Mouse (Mus musculus): ENCODE data around the gene Gm14137. TPM values are rescaled to one million over a fixed set of nuclear protein-coding genes. Genes with fewer than 3 reads are reported as not detected.
A peak's percentile ranks its signal among the peaks of the same experiment; 100 is the strongest.

The Gm14137 gene
- polyA plus RNA-seq, 1 experiment from 2014 or later, result 0.32 TPM

DNA sequence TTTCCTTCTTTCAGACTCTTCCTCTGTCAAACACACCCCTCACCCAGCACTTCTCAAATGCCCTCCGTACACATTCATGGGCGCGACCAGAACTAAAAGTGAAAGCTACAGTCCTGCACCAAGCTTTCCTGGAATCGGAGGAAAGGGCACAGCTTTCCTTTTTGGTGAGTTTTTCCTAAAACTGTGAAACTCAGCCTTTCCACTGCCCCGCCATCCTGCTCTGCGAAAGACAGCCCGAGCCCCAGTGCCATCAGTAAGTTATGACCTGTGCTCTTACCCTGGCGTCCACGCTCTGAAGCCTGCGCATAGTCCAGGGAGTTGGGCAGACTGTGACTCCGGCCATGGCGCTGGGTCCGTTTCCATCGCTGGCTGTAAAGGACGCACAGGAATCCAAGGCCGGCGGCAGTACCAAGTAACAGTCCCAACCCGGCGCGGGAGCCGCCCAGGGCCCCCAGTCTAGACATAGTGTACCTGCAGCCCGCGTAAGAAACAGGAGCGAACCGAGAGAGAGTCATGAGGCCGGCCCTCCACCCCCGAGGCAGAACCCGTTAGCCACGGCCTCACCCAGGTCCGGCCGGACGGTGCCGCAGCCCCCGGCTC is 18.1 kb upstream of the Gm14137 start:
- 8% methylated on average over 33 of the region's 34 CpGs for WGBS
- H3K4me3 ChIP-seq (ENCODE audit: low read depth, low read length), result peak overlapping the region; percentile 99
- ATAC-seq (ENCODE audit: low FRiP score) (peak; percentile 48; the same call in 1 of the 2 replicates), DNase-seq (ENCODE audit: low spot score) (no peak)
- H3K9me3 ChIP-seq (ENCODE audit: control insufficient read depth, low read length), result no peaks in the 10 kb centered on the region
- H3K9ac ChIP-seq (ENCODE audit: low read depth, low read length), result peak overlapping the region; percentile 90
- H3K4me1 ChIP-seq (replicated peaks; ENCODE audit: control insufficient read depth, insufficient read depth, low read length), result no peaks in the 10 kb centered on the region
- no peaks in the 10 kb centered on the region for H3K36me3 ChIP-seq (ENCODE audit: control insufficient read depth, insufficient read depth, low read length)
- H3K27ac ChIP-seq (ENCODE audit: low read depth, low read length), result 0 out of 2 replicates have a peak overlapping the region, but pooled peaks have one; percentile 17
- H3K27me3 ChIP-seq (ENCODE audit: control insufficient read depth, insufficient read depth, low read length), result no peaks in the 10 kb centered on the region
- H3K4me2 ChIP-seq (replicated peaks; ENCODE audit: low read depth, low read length), result peak overlapping the region; percentile 92

- ATAC-seq (ENCODE audit: low FRiP score), result peak; percentile 93
- peak within 1 kb of the TSS; percentile 99 for H3K4me3 ChIP-seq (ENCODE audit: low read depth, low read length)
- H3K27me3 ChIP-seq (ENCODE audit: control insufficient read depth, insufficient read depth, low read length), result no peaks in the 10 kb centered on the region
- 0 out of 2 replicates have a peak within 1 kb of the TSS, but pooled peaks have one; percentile 17 for H3K27ac ChIP-seq (ENCODE audit: low read depth, low read length)
- H3K9me3 ChIP-seq (ENCODE audit: control insufficient read depth, low read length), result no peaks in the 10 kb centered on the region
- WGBS, result under 1% methylated on average over 52 of the region's 57 CpGs
- peak within 1 kb of the TSS; percentile 90 for H3K9ac ChIP-seq (ENCODE audit: low read depth, low read length)
- no peaks in the 10 kb centered on the region for H3K4me1 ChIP-seq (replicated peaks; ENCODE audit: control insufficient read depth, insufficient read depth, low read length)
- peak within 1 kb of the TSS; percentile 92 for H3K4me2 ChIP-seq (replicated peaks; ENCODE audit: low read depth, low read length)
- H3K36me3 ChIP-seq (ENCODE audit: control insufficient read depth, insufficient read depth, low read length), result no peaks in the 10 kb centered on the region
- DNase-seq (ENCODE audit: low spot score), result peak; percentile 98
Measured at GRCm38 (mm10) chr2:119156681-119157572, 17.4 kb upstream of the Gm14137 start, which contains the start of gene Rmdn3. TSS of gene Rmdn3 (minus strand) at chr2:119157034.

- Histone ChIP-seq H3K4me3 (ENCODE audit: low read depth, low read length) (no peak overlapping the region), H3K4me2 (replicated peaks; ENCODE audit: low read depth, low read length) (no peak overlapping the region; the same call in 1 of the 2 replicates)
- no peak for ATAC-seq (ENCODE audit: low FRiP score)
Measured at GRCm38 (mm10) chr2:119157836-119158235, 16.5 kb upstream of the Gm14137 start.

GRCm38 (mm10) chr2:119161247-119161646 is 13.1 kb upstream of the Gm14137 start:
- no peaks in the 10 kb centered on the region for H3K9me3 ChIP-seq (ENCODE audit: control insufficient read depth, low read length)
- H3K9ac ChIP-seq (ENCODE audit: low read depth, low read length), result no peak overlapping the region

More at GRCm38 (mm10) chr2:119157836-119158235, 16.5 kb upstream of the Gm14137 start:
- Histone ChIP-seq H3K27ac (ENCODE audit: low read depth, low read length) (no peak overlapping the region), H3K4me1 (replicated peaks; ENCODE audit: control insufficient read depth, insufficient read depth, low read length) (no peaks in the 10 kb centered on the region), H3K27me3 (ENCODE audit: control insufficient read depth, insufficient read depth, low read length) (no peaks in the 10 kb centered on the region), H3K9me3 (ENCODE audit: control insufficient read depth, low read length) (no peaks in the 10 kb centered on the region), H3K36me3 (ENCODE audit: control insufficient read depth, insufficient read depth, low read length) (no peaks in the 10 kb centered on the region), H3K9ac (ENCODE audit: low read depth, low read length) (no peak overlapping the region)
- no peak for DNase-seq (ENCODE audit: low spot score)

DNA sequence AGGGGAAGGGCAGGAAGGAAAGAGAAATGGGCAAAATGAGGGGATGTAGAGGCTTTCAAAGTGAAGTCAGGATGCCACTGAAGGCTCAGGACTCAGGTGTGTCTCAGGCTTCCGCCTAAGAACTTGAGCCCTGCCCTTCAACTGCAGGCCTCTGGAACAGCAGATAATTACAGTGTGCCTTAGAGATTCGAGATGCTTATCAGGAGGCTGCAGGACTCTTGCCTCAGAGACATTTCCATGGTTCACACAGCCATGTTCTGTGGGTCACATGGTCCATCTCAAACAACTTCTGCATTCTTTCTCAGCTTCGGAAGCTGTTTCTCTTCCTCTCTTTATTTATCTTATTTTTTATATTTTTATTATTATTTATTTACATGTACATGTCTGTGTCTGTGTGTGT is 11.2 kb upstream of the Gm14137 start:
- Histone ChIP-seq H3K9ac (ENCODE audit: low read depth, low read length) (no peak overlapping the region), H3K27ac (ENCODE audit: low read depth, low read length) (no peak overlapping the region), H3K9me3 (ENCODE audit: control insufficient read depth, low read length) (no peaks in the 10 kb centered on the region), H3K36me3 (ENCODE audit: control insufficient read depth, insufficient read depth, low read length) (no peaks in the 10 kb centered on the region), H3K27me3 (ENCODE audit: control insufficient read depth, insufficient read depth, low read length) (peaks cover 18% of the 10 kb centered on the region), H3K4me2 (replicated peaks; ENCODE audit: low read depth, low read length) (no peak overlapping the region), H3K4me1 (replicated peaks; ENCODE audit: control insufficient read depth, insufficient read depth, low read length) (peaks cover 8% of the 10 kb centered on the region), H3K4me3 (ENCODE audit: low read depth, low read length) (no peak overlapping the region)
- ATAC-seq (ENCODE audit: low FRiP score), result no peak
- 56% methylated on average over 3 of the region's 3 CpGs for WGBS
- no peak for DNase-seq (ENCODE audit: low spot score)

More at GRCm38 (mm10) chr2:119161247-119161646, 13.1 kb upstream of the Gm14137 start:
- Histone ChIP-seq H3K4me3 (ENCODE audit: low read depth, low read length) (no peak overlapping the region), H3K4me2 (replicated peaks; ENCODE audit: low read depth, low read length) (no peak overlapping the region), H3K4me1 (replicated peaks; ENCODE audit: control insufficient read depth, insufficient read depth, low read length) (no peaks in the 10 kb centered on the region), H3K36me3 (ENCODE audit: control insufficient read depth, insufficient read depth, low read length) (no peaks in the 10 kb centered on the region), H3K27ac (ENCODE audit: low read depth, low read length) (no peak overlapping the region), H3K27me3 (ENCODE audit: control insufficient read depth, insufficient read depth, low read length) (peaks cover 2% of the 10 kb centered on the region; the same call in 1 of the 2 replicates)
- ATAC-seq (ENCODE audit: low FRiP score) (no peak), DNase-seq (ENCODE audit: low spot score) (no peak)
- WGBS, result 28% methylated on average over 2 of the region's 2 CpGs

DNA sequence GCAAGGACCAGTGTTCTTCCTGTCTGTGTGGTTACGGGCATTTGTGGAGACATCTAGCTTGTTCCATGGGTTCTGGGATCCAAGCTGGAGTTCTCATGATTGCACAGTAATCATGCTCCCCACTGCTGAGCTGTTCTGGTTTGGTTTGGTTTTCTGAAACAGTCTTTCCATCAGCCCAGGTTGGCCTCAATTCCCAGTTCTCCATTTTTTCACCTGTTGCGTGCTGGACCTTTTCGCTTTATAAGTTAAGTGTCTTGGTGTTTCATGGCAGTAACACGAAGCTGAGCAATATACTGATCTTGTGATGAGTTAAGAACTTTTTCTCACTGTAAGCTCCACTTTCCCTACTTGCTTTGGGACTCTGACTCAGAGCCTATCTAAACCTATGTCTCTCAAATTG is 10.3 kb upstream of the Gm14137 start:
- H3K9ac ChIP-seq (ENCODE audit: low read depth, low read length), result no peak overlapping the region
- WGBS, result 89% methylated on average over 4 of the region's 4 CpGs
- ATAC-seq (ENCODE audit: low FRiP score), result no peak
- H3K9me3 ChIP-seq (ENCODE audit: control insufficient read depth, low read length), result no peaks in the 10 kb centered on the region
- H3K36me3 ChIP-seq (ENCODE audit: control insufficient read depth, insufficient read depth, low read length), result no peaks in the 10 kb centered on the region
- no peak overlapping the region for H3K27ac ChIP-seq (ENCODE audit: low read depth, low read length)
- no peak overlapping the region for H3K4me2 ChIP-seq (replicated peaks; ENCODE audit: low read depth, low read length)
- no peak overlapping the region for H3K4me3 ChIP-seq (ENCODE audit: low read depth, low read length)
- DNase-seq (ENCODE audit: low spot score), result no peak
- H3K27me3 ChIP-seq (ENCODE audit: control insufficient read depth, insufficient read depth, low read length), result peaks cover 19% of the 10 kb centered on the region
- H3K4me1 ChIP-seq (replicated peaks; ENCODE audit: control insufficient read depth, insufficient read depth, low read length), result peaks cover 8% of the 10 kb centered on the region

DNA sequence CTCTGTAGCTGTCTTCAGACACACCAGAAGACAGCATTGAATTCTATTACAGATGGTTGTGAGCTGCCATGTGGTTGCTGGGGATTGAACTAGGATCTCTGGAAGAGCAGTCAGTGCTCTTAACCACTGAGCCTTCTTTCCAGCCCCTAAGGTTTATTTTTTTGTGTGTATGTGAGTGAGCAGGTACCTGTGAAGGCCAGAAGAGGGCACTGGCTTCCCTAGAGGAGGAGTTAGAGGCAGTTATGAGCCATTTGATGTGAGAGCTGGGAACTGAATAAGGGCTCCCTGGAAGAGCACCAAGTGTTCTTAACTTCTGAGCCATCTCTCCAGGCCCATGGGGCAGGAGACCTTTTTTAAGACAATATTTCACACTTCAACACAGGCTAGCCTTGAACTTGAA is 8.9 kb upstream of the Gm14137 start:
- peaks cover 19% of the 10 kb centered on the region for H3K27me3 ChIP-seq (ENCODE audit: control insufficient read depth, insufficient read depth, low read length)
- H3K27ac ChIP-seq (ENCODE audit: low read depth, low read length), result no peak overlapping the region
- H3K9ac ChIP-seq (ENCODE audit: low read depth, low read length), result no peak overlapping the region
- H3K9me3 ChIP-seq (ENCODE audit: control insufficient read depth, low read length), result no peaks in the 10 kb centered on the region
- no peak overlapping the region for H3K4me3 ChIP-seq (ENCODE audit: low read depth, low read length)
- DNase-seq (ENCODE audit: low spot score), result no peak
- H3K36me3 ChIP-seq (ENCODE audit: control insufficient read depth, insufficient read depth, low read length), result no peaks in the 10 kb centered on the region
- no peak overlapping the region for H3K4me2 ChIP-seq (replicated peaks; ENCODE audit: low read depth, low read length)
- no peak for ATAC-seq (ENCODE audit: low FRiP score)
- H3K4me1 ChIP-seq (replicated peaks; ENCODE audit: control insufficient read depth, insufficient read depth, low read length), result peaks cover 8% of the 10 kb centered on the region

- peak within 1 kb of the TSS; percentile 46 for H3K4me3 ChIP-seq (ENCODE audit: low read depth, low read length)
- peaks cover 8% of the 10 kb centered on the region for H3K4me1 ChIP-seq (replicated peaks; ENCODE audit: control insufficient read depth, insufficient read depth, low read length)
- WGBS, result under 1% methylated on average over 60 of the region's 60 CpGs
- H3K36me3 ChIP-seq (ENCODE audit: control insufficient read depth, insufficient read depth, low read length), result no peaks in the 10 kb centered on the region
- H3K27me3 ChIP-seq (ENCODE audit: control insufficient read depth, insufficient read depth, low read length), result peaks cover 19% of the 10 kb centered on the region
- H3K4me2 ChIP-seq (replicated peaks; ENCODE audit: low read depth, low read length), result peak within 1 kb of the TSS; percentile 86
- H3K27ac ChIP-seq (ENCODE audit: low read depth, low read length), result no peak within 1 kb of the TSS
- ATAC-seq (ENCODE audit: low FRiP score) (peak; percentile 84), DNase-seq (ENCODE audit: low spot score) (peak; percentile 77)
- no peaks in the 10 kb centered on the region for H3K9me3 ChIP-seq (ENCODE audit: control insufficient read depth, low read length)
- peak within 1 kb of the TSS; percentile 53; the same call in 1 of the 2 replicates for H3K9ac ChIP-seq (ENCODE audit: low read depth, low read length)
Measured at GRCm38 (mm10) chr2:119166901-119167865, 7.1 kb upstream of the Gm14137 start, which contains the start of gene Gchfr. TSS of gene Gchfr (plus strand) at chr2:119167773.

All from hindbrain, embryonic 11.5 days (tissue).